Mouse (Mus musculus): ENCODE measurements around the gene Aoc3. TPM values are rescaled to one million over a fixed set of nuclear protein-coding genes. Genes with fewer than 3 reads are reported as not detected.

Gene Aoc3
- total and polyA plus RNA-seq, 3 experiments, result 0.62 to 2.2 TPM; not detected in 1

DNA sequence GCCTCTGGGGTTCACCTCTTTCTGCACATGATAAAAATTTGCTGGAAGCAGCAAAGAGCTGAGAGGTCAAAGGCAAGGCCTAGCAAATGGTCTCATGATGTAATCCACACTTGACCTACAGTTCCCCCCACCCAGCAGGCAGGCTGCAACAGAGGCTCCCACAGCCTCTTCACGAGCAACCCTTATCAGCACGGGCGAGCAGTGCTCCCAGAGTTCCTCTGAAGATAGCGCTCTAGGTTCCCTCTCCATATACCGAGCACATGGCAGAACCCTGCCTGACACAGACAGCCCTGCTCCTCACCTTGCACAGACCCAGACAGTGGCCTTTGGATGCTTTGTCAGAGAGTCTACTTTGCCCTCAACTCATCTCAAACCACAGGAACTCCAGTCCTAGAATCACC lies 34.1 kb downstream of the Aoc3 start:
- no peak for TF ChIP-seq SMC3 (IDR thresholded peaks at IDR 0.05; ENCODE audit: low read depth, low read length)
- peak; percentile 78; the same call in 1 of the 2 replicates for TF ChIP-seq MAZ (IDR thresholded peaks at IDR 0.05; ENCODE audit: low read depth, low read length)
- TF ChIP-seq ETS1 (IDR thresholded peaks at IDR 0.05; ENCODE audit: low read depth, low read length), result peak; percentile 76
- TF ChIP-seq BHLHE40 (IDR thresholded peaks at IDR 0.05; ENCODE audit: borderline replicate concordance, low read depth, low read length), result peak; percentile 73
- peak; percentile 18; the same call in 1 of the 2 replicates for TF ChIP-seq TAL1 (IDR thresholded peaks at IDR 0.05; ENCODE audit: low read length)
- no peak; the same call in 1 of the 2 replicates for TF ChIP-seq RCOR1 (IDR thresholded peaks at IDR 0.05; ENCODE audit: low read depth, low read length)
- TF ChIP-seq MYB (IDR thresholded peaks at IDR 0.05; ENCODE audit: low read depth, low read length), result no peak
- TF ChIP-seq POLR2A (IDR thresholded peaks at IDR 0.05; ENCODE audit: control insufficient read depth in 1 of 2, insufficient read depth in 1 of 2, low read depth in 1 of 2, low read length in 2 of 2, poor library complexity in 1 of 2), result peak in 1 of 2 experiments; percentile 33; a peak in 2 of 4 replicates
- no peak for TF ChIP-seq KAT2A (conservative IDR thresholded peaks at IDR 0.05; ENCODE audit: low read depth, low read length)
- TF ChIP-seq GATA1 (IDR thresholded peaks at IDR 0.05; ENCODE audit: low read depth, low read length), result peak; percentile 92
- 0 out of 2 replicates have a peak, but pooled peaks have one; percentile 12 for TF ChIP-seq NRF1 (IDR thresholded peaks at IDR 0.05; ENCODE audit: insufficient read depth, low read depth, low read length, poor library complexity, severe bottlenecking)
- TF ChIP-seq MAX (IDR thresholded peaks at IDR 0.05; ENCODE audit: low read length), result peak; percentile 95
- TF ChIP-seq POLR2AphosphoS5 (IDR thresholded peaks at IDR 0.05; ENCODE audit: borderline replicate concordance, low read depth, low read length), result no peak
- TF ChIP-seq ZC3H11A (IDR thresholded peaks at IDR 0.05; ENCODE audit: low read depth, low read length), result no peak
- peak; percentile 96 for TF ChIP-seq MYC (IDR thresholded peaks at IDR 0.05; ENCODE audit: low read depth, low read length)
- TF ChIP-seq USF1 (IDR thresholded peaks at IDR 0.05; ENCODE audit: low read depth, low read length), result 0 out of 2 replicates have a peak, but pooled peaks have one; percentile 12
- peak; percentile 73 for TF ChIP-seq TCF12 (IDR thresholded peaks at IDR 0.05; ENCODE audit: low read depth, low read length)
- TF ChIP-seq EP300 (IDR thresholded peaks at IDR 0.05; ENCODE audit: low read depth in 1 of 2, low read length in 2 of 2), result peak; percentile 75 to 79
- peak; percentile 36; the same call in 1 of the 2 replicates for TF ChIP-seq NELFE (IDR thresholded peaks at IDR 0.05; ENCODE audit: low read depth, low read length)
- TF ChIP-seq HCFC1 (IDR thresholded peaks at IDR 0.05; ENCODE audit: low read depth, low read length), result peak; percentile 51
- peak; percentile 87 for TF ChIP-seq MXI1 (IDR thresholded peaks at IDR 0.05; ENCODE audit: low read depth, low read length)
- Histone ChIP-seq H3K36me3 (ENCODE audit: control insufficient read depth in 1 of 2, insufficient read depth in 2 of 2, low read length in 2 of 2) (peaks cover 0 to 5% of the 10 kb centered on the region in 2 experiments; a peak in 2 of 4 replicates), H3K9me3 (replicated peaks; ENCODE audit: insufficient read depth, low read length) (no peaks in the 10 kb centered on the region), H3K79me2 (ENCODE audit: control insufficient read depth, insufficient read depth, low read length, poor library complexity) (no peaks in the 10 kb centered on the region), H3K4me3 (ENCODE audit: control insufficient read depth in 1 of 2, insufficient read depth in 1 of 2, low read depth in 2 of 2, low read length in 2 of 2) (no peak overlapping the region), H3K27ac (ENCODE audit: control insufficient read depth, low read depth, low read length) (no peak overlapping the region), H3K27me3 (ENCODE audit: control insufficient read depth in 1 of 2, insufficient read depth in 2 of 2, low read length in 2 of 2) (no peaks in the 10 kb centered on the region), H3K9ac (ENCODE audit: control insufficient read depth, low read depth, low read length, poor library complexity, severe bottlenecking) (0 out of 2 replicates have a peak overlapping the region, but pooled peaks have one; percentile 13), H3K4me1 (ENCODE audit: control insufficient read depth in 1 of 2, insufficient read depth in 2 of 2, low read length in 2 of 2) (peaks cover 5 to 11% of the 10 kb centered on the region in 2 experiments)
- DNase-seq (ENCODE audit: low read depth, low spot score), result peak; percentile 73

All from MEL (cell line).